Mouse (Mus musculus): Measurements from ENCODE around the gene Lhpp.

- no peak for TF ChIP-seq CTCF (IDR thresholded peaks at IDR 0.05; ENCODE audit: borderline replicate concordance, insufficient read depth, low read depth, low read length)
- TF ChIP-seq POLR2A (IDR thresholded peaks at IDR 0.05; ENCODE audit: borderline replicate concordance, insufficient read depth, low read length) = no peak
These were observed 13.7 kb downstream of the Lhpp start for GRCm38 (mm10) chr7:132624161-132624560.
